Mouse (Mus musculus) embryonic facial prominence, embryonic 15.5 days (tissue): ENCODE data around the gene Fmo2. TPM values are rescaled to one million over a fixed set of nuclear protein-coding genes. Genes with fewer than 3 reads are reported as not detected.

Experiments
- ATAC-seq: fragments of 200-750 bp; cut with Nextera tagmentation; 2 replicates; pipeline ENCODE4 v1.8.0; 2017; ENCODE audit warnings: low read depth, moderate TSS enrichment; ENCODE audit not compliant: insufficient number of reproducible peaks, low FRiP score, low TSS enrichment
- H3K27ac ChIP-seq: fragments of 300-500 bp; sonication (generic); replicated peaks from 2 replicates; pipeline ENCODE4 v1.5.1; 2015; ENCODE audit warnings: mild to moderate bottlenecking, inconsistent platforms
- H3K27me3 ChIP-seq: fragments of 300-500 bp; sonication (generic); 2 replicates; pipeline ENCODE4 v1.6.1; 2015; ENCODE audit warnings: inconsistent platforms
- H3K36me3 ChIP-seq: fragments of 300-500 bp; sonication (generic); 2 replicates; pipeline ENCODE4 v1.6.1; 2015; ENCODE audit warnings: mild to moderate bottlenecking, inconsistent platforms
- H3K4me1 ChIP-seq: fragments of 300-500 bp; sonication (generic); 2 replicates; pipeline ENCODE4 v1.6.1; 2015; ENCODE audit warnings: inconsistent platforms
- H3K4me2 ChIP-seq: fragments of 300-500 bp; sonication (generic); replicated peaks from 2 replicates; pipeline ENCODE4 v1.6.1; 2015; ENCODE audit warnings: mild to moderate bottlenecking, inconsistent platforms
- H3K4me3 ChIP-seq: fragments of 300-500 bp; sonication (generic); replicated peaks from 2 replicates; pipeline ENCODE4 v1.5.1; 2015; ENCODE audit warnings: mild to moderate bottlenecking, inconsistent platforms
- H3K9ac ChIP-seq: fragments of 300-500 bp; sonication (generic); 2 replicates; pipeline ENCODE4 v1.6.1; 2015; ENCODE audit warnings: inconsistent platforms
- H3K9me3 ChIP-seq: fragments of 300-500 bp; sonication (generic); replicated peaks from 2 replicates; pipeline ENCODE4 v1.6.1; 2016; ENCODE audit warnings: inconsistent platforms
- WGBS: fragments of 180-500 bp; shearing (Covaris S2); methylation state at CpG from one replicate; pipeline ENCODE4 v1.1.7; 2015; 5-methylcytosine and 5-hydroxymethylcytosine counted together
- polyA plus RNA-seq: library from polyadenylated mRNA; unstranded; fragments of >200 nt; fragmentation: Nextera tagmentation; extraction: Ambion mirVana; gene quantifications from 2 replicates; pipeline ENCODE4 v1.2.1, GENCODE M21; 2015

Fmo2 gene
- polyA plus RNA-seq, 1 experiment from 2014 or later = 7.2 TPM

- Histone ChIP-seq H3K9ac (no peak overlapping the region), H3K4me2 (no peak overlapping the region), H3K27me3 (no peaks in the 10 kb centered on the region), H3K4me3 (no peak overlapping the region), H3K27ac (no peak overlapping the region; the same call in 1 of the 2 replicates), H3K9me3 (no peaks in the 10 kb centered on the region), H3K36me3 (no peaks in the 10 kb centered on the region), H3K4me1 (no peaks in the 10 kb centered on the region)
- 49% methylated on average over 4 of the region's 4 CpGs for WGBS
- ATAC-seq = no peak
Measured at GRCm38 (mm10) chr1:162931310-162931875, 32.9 kb upstream of the Fmo2 start.

GRCm38 (mm10) chr1:162930631-162931030, 32.1 kb upstream of the Fmo2 start:
- no peak for ATAC-seq
- H3K4me3 ChIP-seq = no peak overlapping the region
- no peaks in the 10 kb centered on the region for H3K27me3 ChIP-seq
- no peaks in the 10 kb centered on the region for H3K4me1 ChIP-seq
- no peaks in the 10 kb centered on the region for H3K9me3 ChIP-seq
- 53% methylated on average over 2 of the region's 2 CpGs for WGBS
- H3K4me2 ChIP-seq = no peak overlapping the region
- no peaks in the 10 kb centered on the region for H3K36me3 ChIP-seq
- no peak overlapping the region for H3K9ac ChIP-seq
- no peak overlapping the region for H3K27ac ChIP-seq

- H3K27me3 ChIP-seq = no peaks in the 10 kb centered on the region
- no peaks in the 10 kb centered on the region for H3K36me3 ChIP-seq
- WGBS = 74% methylated on average over 3 of the region's 3 CpGs
- H3K27ac ChIP-seq = no peak overlapping the region
- no peak for ATAC-seq
- H3K4me1 ChIP-seq = no peaks in the 10 kb centered on the region
- H3K9me3 ChIP-seq = no peaks in the 10 kb centered on the region
- H3K9ac ChIP-seq = no peak overlapping the region
- H3K4me3 ChIP-seq = no peak overlapping the region
- H3K4me2 ChIP-seq = no peak overlapping the region
Measured at GRCm38 (mm10) chr1:162929146-162929545, 30.6 kb upstream of the Fmo2 start.

GRCm38 (mm10) chr1:162925121-162925520, 26.6 kb upstream of the Fmo2 start:
- no peak overlapping the region for H3K4me2 ChIP-seq
- 65% methylated on average over 1 of the region's 1 CpGs for WGBS
- no peaks in the 10 kb centered on the region for H3K4me1 ChIP-seq

GRCm38 (mm10) chr1:162916661-162917060, 18.1 kb upstream of the Fmo2 start:
- no peaks in the 10 kb centered on the region for H3K36me3 ChIP-seq
- H3K27ac ChIP-seq = no peak overlapping the region
- no peaks in the 10 kb centered on the region for H3K9me3 ChIP-seq
- WGBS = 85% methylated on average over 8 of the region's 8 CpGs
- no peak overlapping the region for H3K4me3 ChIP-seq
- H3K4me2 ChIP-seq = no peak overlapping the region
- H3K9ac ChIP-seq = no peak overlapping the region
- no peak for ATAC-seq
- H3K4me1 ChIP-seq = no peaks in the 10 kb centered on the region
- H3K27me3 ChIP-seq = no peaks in the 10 kb centered on the region

More at GRCm38 (mm10) chr1:162925121-162925520, 26.6 kb upstream of the Fmo2 start:
- H3K36me3 ChIP-seq = no peaks in the 10 kb centered on the region
- H3K27me3 ChIP-seq = no peaks in the 10 kb centered on the region
- no peak overlapping the region for H3K9ac ChIP-seq
- H3K27ac ChIP-seq = no peak overlapping the region
- no peak for ATAC-seq
- no peak overlapping the region for H3K4me3 ChIP-seq
- H3K9me3 ChIP-seq = no peaks in the 10 kb centered on the region

DNA sequence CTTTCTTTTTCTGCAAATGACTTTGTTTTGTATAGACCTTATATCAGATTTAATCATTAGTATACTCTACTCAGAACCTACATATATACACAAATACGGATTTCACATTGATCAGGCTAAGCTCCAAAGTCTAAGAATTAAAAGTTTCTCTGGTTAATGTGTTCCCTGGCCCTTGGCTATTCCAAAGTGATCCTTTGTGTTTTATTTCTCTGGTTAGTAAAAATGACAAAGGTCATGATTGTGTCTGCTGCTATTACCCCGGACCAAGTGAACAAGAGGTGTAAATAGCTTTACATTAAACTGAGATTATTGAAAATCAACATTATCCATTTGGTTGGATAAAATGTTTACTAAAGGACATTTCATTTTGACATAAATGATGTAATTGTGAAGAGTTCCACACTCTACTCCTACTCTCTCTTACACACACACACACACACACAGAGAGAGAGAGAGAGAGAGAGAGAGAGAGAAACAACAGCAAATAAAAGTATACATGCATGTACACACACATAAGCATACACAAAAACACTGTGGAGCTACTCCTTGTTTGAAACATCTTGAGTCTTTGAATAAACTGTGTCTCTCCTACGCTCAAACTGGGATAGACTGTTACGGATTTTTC, 16.5 kb upstream of the Fmo2 start:
- Histone ChIP-seq H3K9ac (no peak overlapping the region), H3K4me3 (no peak overlapping the region), H3K9me3 (no peaks in the 10 kb centered on the region), H3K4me1 (no peaks in the 10 kb centered on the region), H3K36me3 (no peaks in the 10 kb centered on the region), H3K4me2 (no peak overlapping the region), H3K27me3 (no peaks in the 10 kb centered on the region), H3K27ac (no peak overlapping the region)
- 87% methylated on average over 4 of the region's 4 CpGs for WGBS
- no peak for ATAC-seq

DNA sequence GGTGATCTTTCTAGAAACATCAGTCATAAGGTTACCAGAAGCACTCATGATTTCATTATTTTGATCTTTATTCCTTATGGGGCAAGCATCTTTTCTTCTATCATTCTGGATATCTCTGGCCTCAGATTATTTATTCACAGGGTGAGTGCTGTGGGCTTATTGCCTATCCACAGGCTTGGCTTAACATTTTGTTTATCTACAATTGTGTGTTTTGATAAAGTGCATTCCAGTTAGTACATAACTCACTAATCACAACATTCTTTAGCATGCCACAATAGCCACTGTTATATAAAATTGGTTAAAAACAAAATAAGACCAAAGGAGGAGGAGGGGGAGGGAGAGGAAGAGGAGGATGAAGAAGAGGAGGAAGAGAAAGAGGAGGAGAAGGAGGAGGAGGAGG, 13.6 kb upstream of the Fmo2 start:
- no peak for ATAC-seq
- no peak overlapping the region for H3K4me2 ChIP-seq
- no peaks in the 10 kb centered on the region for H3K27me3 ChIP-seq
- H3K36me3 ChIP-seq = no peaks in the 10 kb centered on the region
- no peak overlapping the region for H3K4me3 ChIP-seq
- no peak overlapping the region for H3K27ac ChIP-seq
- H3K9me3 ChIP-seq = no peaks in the 10 kb centered on the region
- H3K9ac ChIP-seq = no peak overlapping the region
- H3K4me1 ChIP-seq = no peaks in the 10 kb centered on the region

- peaks cover 9% of the 10 kb centered on the region for H3K4me1 ChIP-seq
- no peaks in the 10 kb centered on the region for H3K36me3 ChIP-seq
- H3K4me2 ChIP-seq = no peak overlapping the region
- WGBS = 27% methylated on average over 4 of the region's 4 CpGs
- no peaks in the 10 kb centered on the region for H3K27me3 ChIP-seq
- H3K27ac ChIP-seq = no peak overlapping the region
- no peak overlapping the region for H3K4me3 ChIP-seq
- peak; percentile 63; the same call in 1 of the 2 replicates for ATAC-seq
- no peak overlapping the region for H3K9ac ChIP-seq
- H3K9me3 ChIP-seq = no peaks in the 10 kb centered on the region
Measured at GRCm38 (mm10) chr1:162901879-162902278, 3.4 kb upstream of the Fmo2 start.

- Histone ChIP-seq H3K9me3 (no peaks in the 10 kb centered on the region), H3K4me2 (no peak overlapping the region), H3K9ac (no peak overlapping the region), H3K27me3 (no peaks in the 10 kb centered on the region), H3K4me1 (peaks cover 7% of the 10 kb centered on the region; the same call in 1 of the 2 replicates), H3K4me3 (no peak overlapping the region), H3K36me3 (no peaks in the 10 kb centered on the region), H3K27ac (no peak overlapping the region)
- WGBS = 37% methylated on average over 6 of the region's 6 CpGs
- no peak for ATAC-seq
Measured at GRCm38 (mm10) chr1:162895900-162896299, 2.6 kb downstream of the Fmo2 start.

GRCm38 (mm10) chr1:162893014-162893413, 5.5 kb downstream of the Fmo2 start:
- WGBS = 86% methylated on average over 6 of the region's 6 CpGs
- H3K4me3 ChIP-seq = no peak overlapping the region
- no peaks in the 10 kb centered on the region for H3K36me3 ChIP-seq
- no peak for ATAC-seq
- no peaks in the 10 kb centered on the region for H3K27me3 ChIP-seq
- peaks cover 4% of the 10 kb centered on the region; the same call in 1 of the 2 replicates for H3K4me1 ChIP-seq
- H3K27ac ChIP-seq = no peak overlapping the region
- no peak overlapping the region for H3K9ac ChIP-seq
- H3K4me2 ChIP-seq = no peak overlapping the region
- no peaks in the 10 kb centered on the region for H3K9me3 ChIP-seq

- no peak overlapping the region for H3K27ac ChIP-seq
- 0 out of 2 replicates have a peak, but pooled peaks cover 3% of the 10 kb centered on the region for H3K4me1 ChIP-seq
- 34% methylated on average over 6 of the region's 6 CpGs for WGBS
- H3K36me3 ChIP-seq = no peaks in the 10 kb centered on the region
- H3K9ac ChIP-seq = no peak overlapping the region
- H3K9me3 ChIP-seq = no peaks in the 10 kb centered on the region
- H3K4me2 ChIP-seq = no peak overlapping the region
- H3K27me3 ChIP-seq = no peaks in the 10 kb centered on the region
- ATAC-seq = no peak
- H3K4me3 ChIP-seq = no peak overlapping the region
Measured at GRCm38 (mm10) chr1:162891980-162892451, 6.5 kb downstream of the Fmo2 start.

GRCm38 (mm10) chr1:162888646-162889045, 9.9 kb downstream of the Fmo2 start:
- Histone ChIP-seq H3K9ac (no peak overlapping the region), H3K4me1 (0 out of 2 replicates have a peak, but pooled peaks cover 3% of the 10 kb centered on the region), H3K27ac (no peak overlapping the region), H3K9me3 (no peaks in the 10 kb centered on the region), H3K27me3 (no peaks in the 10 kb centered on the region), H3K36me3 (no peaks in the 10 kb centered on the region), H3K4me2 (no peak overlapping the region), H3K4me3 (no peak overlapping the region)
- ATAC-seq = no peak
- 80% methylated on average over 12 of the region's 12 CpGs for WGBS
